Comparison of ENCODE assay signal across 13 mouse cellular contexts in the genomic region with DNA sequence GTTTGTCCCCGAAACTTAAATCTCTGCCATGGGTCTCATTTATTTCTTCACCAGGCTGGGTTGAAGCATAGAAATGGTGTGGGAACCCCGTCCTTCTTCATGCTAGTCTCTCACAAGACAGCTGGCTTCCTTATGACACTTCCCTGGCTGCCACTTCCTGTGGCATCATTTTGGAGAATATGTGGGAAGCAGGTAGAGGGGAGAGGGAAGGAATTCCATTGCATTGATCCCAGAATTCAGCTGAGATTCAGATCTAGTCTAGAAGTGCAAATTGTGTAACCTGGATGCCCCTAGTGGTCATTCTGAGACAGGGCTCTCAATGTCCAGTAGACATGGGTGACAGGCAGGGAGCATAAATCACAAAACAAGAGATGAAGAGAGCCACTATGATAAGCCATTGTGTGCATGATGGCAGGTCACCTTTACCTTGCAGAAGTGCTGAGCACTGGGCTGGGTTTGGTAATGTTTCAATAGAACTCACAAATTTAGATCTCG.
DNase-seq lines count a peak whose midpoint lies in the region; ATAC-seq and TF ChIP-seq lines count a peak whose summit lies in the region.
"Had no signal": no experiment of that assay in that cellular context is flagged by ENCODE, and none has a peak within 500 bp of the region (broad histone marks: within the 10 kb centered on the region; RNA-seq: fewer than 3 reads in every experiment).

No protein-coding gene starts in this region.

- no peaks in the 10 kb centered on the region for H3K4me1 ChIP-seq in ES-E14 (ENCODE audit: control insufficient read depth in 2 of 2, insufficient read depth in 2 of 2, low read length in 2 of 2, poor library complexity in 1 of 2)
- H3K4me1 ChIP-seq: embryonic facial prominence, embryonic 10.5 days; limb, embryonic 12.5 days; midbrain, embryonic 15.5 days had no signal

- no peak overlapping the region for H3K27ac ChIP-seq in layer of hippocampus, adult 2 months
- H3K27ac ChIP-seq in ES-E14 (ENCODE audit: insufficient read depth, low read depth, low read length, poor library complexity, severe bottlenecking), result no peak overlapping the region
- H3K27ac ChIP-seq: embryonic facial prominence, embryonic 10.5 days; limb, embryonic 12.5 days; midbrain, embryonic 15.5 days had no signal

- H3K9ac ChIP-seq in ES-E14 (ENCODE audit: insufficient read depth, low read depth, low read length, poor library complexity, severe bottlenecking), result no peak overlapping the region
- H3K9ac ChIP-seq: limb, embryonic 12.5 days; midbrain, embryonic 15.5 days had no signal

- no peak overlapping the region for H3K4me3 ChIP-seq in layer of hippocampus, adult 2 months
- no peak overlapping the region for H3K4me3 ChIP-seq in ES-E14 (ENCODE audit: insufficient read depth in 1 of 2, low read depth in 1 of 2, low read length in 2 of 2, poor library complexity in 1 of 2, severe bottlenecking in 1 of 2)
- H3K4me3 ChIP-seq: embryonic facial prominence, embryonic 10.5 days; limb, embryonic 12.5 days; midbrain, embryonic 15.5 days had no signal

- no peaks in the 10 kb centered on the region for H3K9me3 ChIP-seq in ES-E14 (ENCODE audit: control insufficient read depth, insufficient read depth, low read depth, low read length)
- H3K9me3 ChIP-seq: embryonic facial prominence, embryonic 10.5 days; limb, embryonic 12.5 days; midbrain, embryonic 15.5 days had no signal

- TF ChIP-seq CTCF in layer of hippocampus, adult 2 months (conservative IDR thresholded peaks at IDR 0.05), result peak; percentile 78

- no peaks in the 10 kb centered on the region for H3K36me3 ChIP-seq in ES-E14 (ENCODE audit: control insufficient read depth, insufficient read depth, low read length, poor library complexity, severe bottlenecking)
- H3K36me3 ChIP-seq: embryonic facial prominence, embryonic 10.5 days; limb, embryonic 12.5 days; midbrain, embryonic 15.5 days had no signal

- DNase-seq in cerebellum, postnatal 4 days (ENCODE audit: low spot score in 2 of 2), result no peak
- DNase-seq in layer of hippocampus, adult 2 months (ENCODE audit: low spot score in 2 of 2), result no peak
- no peak for DNase-seq in layer of hippocampus, adult 18-20 months (ENCODE audit: low spot score in 2 of 2)
- peak; percentile 1 for DNase-seq in ES-E14 (ENCODE audit: low read depth, low spot score)
- DNase-seq in cerebellum, postnatal 10 days, result peak; percentile 22 to 52
- no peak for DNase-seq in thymus, postnatal 14 days
- DNase-seq: B cell, adult 2 months had no signal

- in situ Hi-C loops in ES-E14 (cut with MboI; ENCODE audit: low sequenced_read_pairs in 2 of 2, unreplicated experiment in 2 of 2), result no loop called here

- peak; percentile 52; the same call in 1 of the 2 replicates for ATAC-seq in cerebellum, adult (ENCODE audit: insufficient number of reproducible peaks, low FRiP score, low TSS enrichment)
- ATAC-seq in activated CD4-positive, CD25-positive, alpha-beta regulatory T cell, adult 4 months, result no peak
- ATAC-seq: inflammation-experienced regulatory T-cells, adult 6 months; midbrain, embryonic 15.5 days had no signal

TF ChIP-seq in ES-E14, 5 proteins besides CTCF, POLR2A, EP300 and RAD21:
- no peak for TF ChIP-seq MAFK (IDR thresholded peaks at IDR 0.05; ENCODE audit: insufficient read depth, low read depth, low read length)
- TF ChIP-seq CHD2 (IDR thresholded peaks at IDR 0.05; ENCODE audit: low read depth, low read length), result no peak
- no peak for TF ChIP-seq ZC3H11A (IDR thresholded peaks at IDR 0.05; ENCODE audit: borderline replicate concordance, low read depth, low read length)
- TF ChIP-seq HCFC1 (IDR thresholded peaks at IDR 0.05; ENCODE audit: borderline replicate concordance, insufficient read depth, low read length), result no peak
- no peak for TF ChIP-seq ZNF384 (IDR thresholded peaks at IDR 0.05; ENCODE audit: low read depth, low read length)

Comparison
In these comparisons a context has a peak if more than half of its experiments do, and no peak if none do; other contexts are left out.
1. DNase-seq: peak in ES-E14 (single experiment) and cerebellum, postnatal 10 days (2 of 2); none in cerebellum, postnatal 4 days (0 of 2), layer of hippocampus, adult 2 months (0 of 2), layer of hippocampus, adult 18-20 months (0 of 2) and thymus, postnatal 14 days (single experiment).